Mouse (Mus musculus) mouse trophoblast stem cell (cell line): ENCODE results near the gene Pde10a.

Source experiments
- in situ Hi-C, 2 experiments: fragments of 300-500 bp; cut with MseI, MboI; formaldehyde crosslinking; loops; 2 replicates in 1 of 2; 3 replicates in 1 of 2; pipeline ENCODE4 v1.15.1; 2025

The Pde10a gene

GRCm38 (mm10) chr17:8961644-8962043 is 436.5 kb downstream of the Pde10a start:
- in situ Hi-C loops, result no loop called here

DNA sequence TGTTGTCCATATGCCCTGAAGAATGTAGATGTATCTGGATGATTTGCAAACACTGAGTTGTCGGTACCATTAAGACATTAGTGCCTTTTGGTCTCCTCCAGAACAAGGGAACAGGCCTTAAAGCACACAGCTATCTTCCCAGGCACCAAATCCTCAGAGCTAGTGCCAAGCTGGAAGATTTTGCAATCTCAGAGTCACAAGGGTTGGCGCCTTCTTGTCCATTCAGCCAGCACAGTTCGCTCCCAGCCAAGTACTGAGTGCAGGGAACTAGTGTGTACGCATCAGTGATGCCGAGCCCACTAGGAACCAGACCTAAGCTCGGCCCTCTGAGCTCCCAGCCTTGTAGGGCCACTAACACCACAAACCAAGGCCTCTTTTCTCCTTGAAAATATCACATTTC is 440.0 kb downstream of the Pde10a start:
- in situ Hi-C loops, result no loop called here

DNA sequence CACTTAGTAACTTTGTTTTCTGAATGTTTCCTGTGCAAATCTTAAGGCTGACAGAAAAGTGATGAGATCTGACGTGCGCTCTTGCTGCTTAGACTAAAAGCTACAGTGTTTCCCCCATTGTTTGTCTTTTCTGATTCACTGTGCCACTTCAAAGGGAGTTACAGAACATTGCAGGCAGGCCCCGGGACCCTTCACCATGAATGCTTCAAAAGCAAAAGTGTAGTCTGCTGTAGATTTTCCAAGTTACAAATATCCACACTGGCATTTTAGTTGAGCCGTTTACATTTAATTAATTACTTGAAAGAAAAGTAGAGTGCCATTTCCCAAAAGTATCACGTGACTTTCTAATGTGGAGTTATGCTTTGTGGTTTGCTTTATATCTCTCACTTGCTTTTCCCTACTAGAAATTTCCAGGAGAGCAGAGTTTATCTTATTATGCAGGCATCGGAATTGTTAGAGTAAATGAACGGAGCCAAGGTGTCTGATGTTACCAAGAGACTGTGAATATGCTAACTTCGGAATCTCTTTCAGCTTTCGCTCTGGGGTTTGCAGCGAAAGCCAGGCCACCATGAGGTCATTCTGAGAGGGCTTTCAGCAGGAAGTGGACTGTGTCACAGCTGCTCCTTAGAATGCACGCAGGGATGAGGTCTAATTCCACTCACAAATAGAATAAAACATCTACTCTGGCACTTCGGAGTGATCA is 447.1 kb downstream of the Pde10a start:
- in situ Hi-C loops, result no loop called here

GRCm38 (mm10) chr17:8973331-8973730 is 448.2 kb downstream of the Pde10a start:
- in situ Hi-C loops, result no loop called here

GRCm38 (mm10) chr17:8974423-8974822 is 449.3 kb downstream of the Pde10a start:
- in situ Hi-C loops, result no loop called here

DNA sequence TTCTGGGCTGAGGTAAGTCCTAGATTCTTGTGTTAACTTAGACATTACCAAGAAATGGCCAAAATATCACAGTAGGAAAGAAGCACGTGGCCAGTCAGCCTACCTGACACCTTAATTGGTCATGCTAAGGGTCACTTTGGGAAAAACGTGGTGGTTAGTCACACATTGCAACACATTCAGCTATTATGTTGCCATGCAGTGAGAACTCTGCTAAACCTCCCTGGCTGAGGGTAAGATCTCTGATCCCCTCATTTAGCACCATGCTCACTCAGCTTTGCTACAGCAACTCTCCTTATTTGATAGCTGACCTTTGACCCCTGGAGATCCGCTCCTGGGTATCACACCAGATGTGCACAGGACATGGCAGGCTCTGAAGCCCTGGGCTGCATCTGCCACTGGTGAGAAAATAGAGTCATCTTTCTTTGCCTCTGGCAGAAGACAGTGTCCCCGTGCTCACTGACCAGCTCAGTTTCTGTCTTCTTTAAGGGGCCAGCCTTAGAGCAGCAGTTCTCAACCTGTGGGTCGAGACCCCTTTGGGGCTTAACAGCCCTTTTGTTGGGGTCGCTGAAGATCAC is 449.7 kb downstream of the Pde10a start:
- in situ Hi-C loops, result no loop called here

GRCm38 (mm10) chr17:8976745-8977144 is 451.6 kb downstream of the Pde10a start:
- in situ Hi-C loops, result no loop called here

GRCm38 (mm10) chr17:8977271-8977670 is 452.1 kb downstream of the Pde10a start:
- in situ Hi-C loops, result no loop called here

GRCm38 (mm10) chr17:8983576-8983975 is 458.4 kb downstream of the Pde10a start:
- in situ Hi-C loops, result no loop called here

DNA sequence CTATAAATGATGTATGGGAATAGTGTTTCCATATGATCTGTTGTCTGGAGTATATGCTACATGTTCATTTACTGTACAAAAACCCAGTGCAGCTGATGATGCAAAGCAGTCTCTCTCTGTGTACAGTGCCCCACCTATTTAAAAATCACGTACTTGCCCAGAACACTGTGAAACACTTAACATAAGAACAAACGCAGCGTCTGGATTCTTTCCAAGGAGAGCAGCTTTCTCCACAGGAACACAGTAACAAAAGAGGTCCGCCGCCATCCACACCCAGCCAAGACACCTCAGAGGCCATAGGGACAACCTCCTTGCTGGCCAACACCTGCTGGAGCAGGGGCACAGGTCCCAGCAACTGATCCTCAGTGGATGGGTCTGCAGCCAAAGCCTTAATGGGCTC is 460.5 kb downstream of the Pde10a start:
- in situ Hi-C loops, result no loop called here

DNA sequence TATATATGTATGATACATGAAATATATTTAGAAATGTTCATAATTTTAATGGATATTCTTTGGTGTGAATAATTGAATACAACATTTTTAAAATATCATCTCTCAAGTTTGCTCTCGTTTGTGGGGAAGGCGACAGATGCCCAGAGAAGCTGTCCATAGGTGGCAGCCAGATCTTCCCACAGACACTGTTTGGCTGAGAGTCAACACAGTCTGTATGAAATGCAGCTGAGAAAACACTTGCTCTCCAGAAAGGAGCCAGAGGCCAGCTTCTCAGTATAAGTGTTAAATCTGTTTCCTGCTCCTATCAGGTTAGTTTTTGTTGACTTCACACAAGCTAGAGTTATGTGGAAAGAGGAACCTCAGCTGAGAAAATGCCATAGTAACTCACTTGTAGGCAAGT is 461.4 kb downstream of the Pde10a start:
- in situ Hi-C loops, result no loop called here

- in situ Hi-C loops, result no loop called here
Measured at GRCm38 (mm10) chr17:8987369-8987768, 462.2 kb downstream of the Pde10a start.

GRCm38 (mm10) chr17:8988119-8988807 is 463.1 kb downstream of the Pde10a start, which contains the start of gene 1700010I14Rik:
Gene 1700010I14Rik (plus strand): TSS chr17:8988333.
- in situ Hi-C loops, result no loop called here

- in situ Hi-C loops, result no loop called here
Measured at GRCm38 (mm10) chr17:8991160-8991559, 466.0 kb downstream of the Pde10a start.

DNA sequence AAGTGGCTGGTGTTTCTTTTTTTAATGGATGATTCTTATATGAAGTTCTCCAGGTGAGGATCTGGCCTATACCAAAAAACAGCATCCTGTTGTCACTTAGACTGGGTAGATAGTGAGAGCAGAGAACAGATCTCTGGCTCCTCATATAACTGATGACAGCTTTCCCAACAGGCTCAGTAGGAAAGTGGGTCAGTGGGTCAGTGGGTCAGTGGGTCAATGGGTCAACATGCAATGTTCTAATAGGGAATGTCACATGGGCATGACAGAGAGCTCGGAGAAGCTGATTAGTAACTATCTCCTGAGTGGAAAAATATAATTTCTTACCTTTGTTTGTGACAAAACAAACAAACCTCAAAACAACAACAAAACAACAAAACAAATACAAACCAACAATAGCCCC is 470.2 kb downstream of the Pde10a start:
- in situ Hi-C loops, result no loop called here

DNA sequence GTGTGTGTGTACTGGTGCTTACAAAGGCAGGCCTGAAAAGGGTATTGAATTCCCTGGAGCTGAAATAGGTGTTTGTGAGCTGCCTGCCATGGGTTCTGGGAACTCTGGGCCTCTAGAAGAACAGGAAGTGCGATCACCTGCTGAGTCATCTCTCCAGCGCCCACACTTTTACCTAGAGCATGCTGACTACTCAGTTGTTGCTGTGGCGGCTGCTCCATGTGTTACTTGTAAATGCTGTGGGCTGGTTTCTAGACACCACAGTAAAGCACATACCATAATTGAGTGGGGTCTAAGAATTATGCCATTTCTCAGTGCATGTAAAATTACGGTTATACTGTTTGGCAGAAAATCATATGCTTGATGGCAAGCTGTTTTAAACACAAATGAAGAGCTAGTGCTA is 477.3 kb downstream of the Pde10a start:
- in situ Hi-C loops, result no loop called here

GRCm38 (mm10) chr17:9004516-9004915 is 479.3 kb downstream of the Pde10a start:
- in situ Hi-C loops, result no loop called here

- in situ Hi-C loops, result no loop called here
Measured at GRCm38 (mm10) chr17:9023198-9023942, 498.2 kb downstream of the Pde10a start.

DNA sequence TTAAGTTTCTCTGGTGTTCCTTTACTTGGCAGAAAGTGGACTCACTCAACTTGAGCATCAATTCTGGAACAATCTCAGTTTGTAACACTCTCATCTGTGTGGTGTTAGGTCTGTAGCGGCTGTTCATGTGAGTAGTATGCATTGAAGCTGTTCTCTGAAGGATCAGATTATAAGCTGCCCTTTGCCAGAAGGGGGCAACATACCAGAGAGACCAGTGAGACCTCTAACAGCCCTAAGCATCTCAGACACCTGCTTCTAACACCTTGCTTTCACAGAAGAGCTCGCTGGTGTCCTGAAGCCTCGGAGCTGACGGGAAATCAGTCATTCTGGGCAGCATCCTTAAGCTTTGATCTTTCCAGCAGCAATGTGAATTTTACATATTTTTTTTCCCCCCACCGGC is 505.0 kb downstream of the Pde10a start:
- in situ Hi-C loops, result loop anchor here (5.0 to 10.0 kb wide), 2 partner anchors 115 to 117 kb away; no protein-coding TSS in a partner anchor

DNA sequence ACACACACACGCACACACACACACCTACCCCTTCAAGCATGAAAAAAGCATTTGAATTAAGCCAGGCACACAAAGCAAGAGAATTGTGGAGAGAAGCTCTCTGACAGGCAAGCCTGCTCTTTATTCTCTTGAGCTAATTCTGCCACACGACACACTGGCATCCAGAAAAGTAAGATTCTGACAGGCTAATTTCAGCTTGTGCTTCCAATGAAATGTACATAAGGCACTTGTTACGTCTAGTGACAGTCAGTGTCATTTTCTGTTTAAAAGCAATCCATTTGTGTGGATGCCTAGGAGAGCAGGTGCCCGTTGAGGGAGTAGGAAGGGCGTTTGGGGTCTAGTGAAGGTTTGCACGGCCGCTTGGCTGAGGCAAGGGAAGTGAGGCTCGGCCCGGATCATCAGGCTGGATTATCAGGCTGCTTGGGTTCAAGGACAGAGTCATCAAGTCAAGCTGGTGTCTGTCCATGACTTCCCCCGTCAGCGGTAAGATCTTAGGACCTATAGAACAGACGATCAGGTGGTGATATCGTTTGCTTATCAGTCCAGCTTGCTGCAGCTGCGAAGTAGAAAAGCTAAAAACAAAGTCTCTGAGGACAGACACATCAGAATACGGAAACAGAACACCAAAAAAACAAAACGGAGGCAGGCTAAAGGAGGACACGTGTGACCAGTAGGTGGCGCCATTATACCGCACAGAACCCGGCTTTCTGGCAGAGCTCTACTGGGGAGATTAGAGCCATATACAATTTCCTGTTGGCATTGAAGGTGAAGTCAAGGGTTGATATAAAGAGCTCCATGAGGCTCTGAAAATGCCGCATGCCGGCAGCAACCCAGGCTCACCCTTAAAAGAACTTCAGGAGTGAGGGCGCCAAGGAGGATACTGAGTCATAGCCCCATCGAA is 506.3 kb downstream of the Pde10a start:
- in situ Hi-C loops, result loop anchor here (5.0 to 10.0 kb wide), 2 partner anchors 113 to 116 kb away; no protein-coding TSS in a partner anchor
